ENCODE assay signal across 9 mouse cellular contexts in genomic region chr9:20889185-20890141, GRCm38 (mm10). TPM values are rescaled to one million over a fixed set of nuclear protein-coding genes. Genes with fewer than 3 reads are reported as not detected.
A peak's percentile ranks its signal among the peaks of the same experiment; 100 is the strongest.
DNase-seq lines count a peak whose midpoint lies in the region; ATAC-seq and TF ChIP-seq lines count a peak whose summit lies in the region.
"Had no signal": no experiment of that assay in that cellular context is flagged by ENCODE, and none has a peak within 500 bp of the region (broad histone marks: within the 10 kb centered on the region; RNA-seq: fewer than 3 reads in every experiment).

No protein-coding gene starts in this region.

- peak overlapping the region; percentile 91 for H3K4me3 ChIP-seq in liver, embryonic 12.5 days
- no peak overlapping the region; the same call in 1 of the 2 replicates for H3K4me3 ChIP-seq in stomach, postnatal 0 days (ENCODE audit: low read depth, low read length)

- peak overlapping the region; percentile 87 for H3K4me2 ChIP-seq in liver, embryonic 12.5 days
- H3K4me2 ChIP-seq in stomach, postnatal 0 days (replicated peaks; ENCODE audit: low read depth), result 0 out of 2 replicates have a peak overlapping the region, but pooled peaks have one; percentile 14

- no peaks in the 10 kb centered on the region for H3K27me3 ChIP-seq in liver, embryonic 12.5 days (replicated peaks)
- no peaks in the 10 kb centered on the region for H3K27me3 ChIP-seq in stomach, postnatal 0 days (ENCODE audit: control insufficient read depth, insufficient read depth, low read length)

- H3K4me1 ChIP-seq in liver, embryonic 12.5 days, result peaks cover 47% of the 10 kb centered on the region
- H3K4me1 ChIP-seq in stomach, postnatal 0 days (replicated peaks; ENCODE audit: control insufficient read depth, insufficient read depth), result no peaks in the 10 kb centered on the region; the same call in 1 of the 2 replicates

- peak overlapping the region; percentile 89 for H3K27ac ChIP-seq in liver, embryonic 12.5 days
- no peak overlapping the region for H3K27ac ChIP-seq in stomach, postnatal 0 days (replicated peaks)

- TF ChIP-seq CTCF in stomach, postnatal 0 days (IDR thresholded peaks at IDR 0.05; ENCODE audit: low read depth), result no peak

- H3K36me3 ChIP-seq in liver, embryonic 12.5 days, result peaks cover 53% of the 10 kb centered on the region
- peaks cover 33% of the 10 kb centered on the region for H3K36me3 ChIP-seq in stomach, postnatal 0 days (ENCODE audit: control insufficient read depth, insufficient read depth, low read length)

- DNase-seq in cerebellum, adult 11 months, result peak; percentile 31
- no peak for DNase-seq in cerebellum, postnatal 25 days
- DNase-seq in spleen, postnatal 36 days (ENCODE audit: low spot score in 2 of 2), result peak; percentile 67 to 72
- DNase-seq in spleen, adult 12 weeks (ENCODE audit: low spot score), result no peak
- no peak for DNase-seq in stomach, postnatal 0 days (ENCODE audit: low spot score)
- DNase-seq in thymus, postnatal 0 days (ENCODE audit: low spot score), result no peak
- DNase-seq in urinary bladder, postnatal 4 days (ENCODE audit: low spot score in 2 of 2), result no peak
- DNase-seq: lung, adult 2 months had no signal

- TF ChIP-seq EP300 in stomach, postnatal 0 days (optimal IDR thresholded peaks at IDR 0.05), result no peak

- H3K9me3 ChIP-seq in liver, embryonic 12.5 days (replicated peaks), result no peaks in the 10 kb centered on the region
- no peaks in the 10 kb centered on the region for H3K9me3 ChIP-seq in stomach, postnatal 0 days (ENCODE audit: control insufficient read depth, low read length)

- H3K9ac ChIP-seq in liver, embryonic 12.5 days, result peak overlapping the region; percentile 89
- H3K9ac ChIP-seq in stomach, postnatal 0 days (ENCODE audit: low read length), result no peak overlapping the region

- WGBS in liver, embryonic 12.5 days (ENCODE audit: insufficient replicate concordance), result 34% methylated on average over 29 of the region's 29 CpGs
- 80% methylated on average over 29 of the region's 29 CpGs for WGBS in stomach, postnatal 0 days

- peak; percentile 78 for ATAC-seq in liver, embryonic 12.5 days
- ATAC-seq in stomach, postnatal 0 days (ENCODE audit: low FRiP score, low TSS enrichment), result no peak

RNA-seq across cellular contexts. Expression of gene Ppan, which starts 1.5 kb away (rescaled TPM):
- 124 and 132 TPM in 2 replicates for polyA plus RNA-seq in liver, embryonic 12.5 days (2016; fragmentation: Nextera tagmentation; extraction: Ambion mirVana)
- polyA plus RNA-seq in stomach, postnatal 0 days (2015; fragmentation: Nextera tagmentation; extraction: Ambion mirVana), result 32.4 and 37.3 TPM in 2 replicates
- 74.4 and 83.0 TPM in 2 replicates for polyA plus RNA-seq in thymus, postnatal 0 days (2015; fragmentation: Nextera tagmentation; extraction: Ambion mirVana)

RNA-seq across cellular contexts. Expression of gene Eif3g, which starts 9.0 kb away (rescaled TPM):
- 303 and 313 TPM in 2 replicates for polyA plus RNA-seq in liver, embryonic 12.5 days (2016; fragmentation: Nextera tagmentation; extraction: Ambion mirVana)
- polyA plus RNA-seq in stomach, postnatal 0 days (2015; fragmentation: Nextera tagmentation; extraction: Ambion mirVana), result 215 and 221 TPM in 2 replicates
- polyA plus RNA-seq in thymus, postnatal 0 days (2015; fragmentation: Nextera tagmentation; extraction: Ambion mirVana), result 303 and 310 TPM in 2 replicates

RNA-seq across cellular contexts. Expression of gene Angptl6, which starts 9.9 kb away (rescaled TPM):
- 10.5 and 11.3 TPM in 2 replicates for polyA plus RNA-seq in liver, embryonic 12.5 days (2016; fragmentation: Nextera tagmentation; extraction: Ambion mirVana)
- polyA plus RNA-seq in stomach, postnatal 0 days (2015; fragmentation: Nextera tagmentation; extraction: Ambion mirVana), result 7.7 and 7.9 TPM in 2 replicates
- polyA plus RNA-seq in thymus, postnatal 0 days (2015; fragmentation: Nextera tagmentation; extraction: Ambion mirVana), result 6.7 and 7.3 TPM in 2 replicates

RNA-seq across cellular contexts. Expression of gene A230050P20Rik, which starts 21.0 kb away (rescaled TPM):
- polyA plus RNA-seq in liver, embryonic 12.5 days (2016; fragmentation: Nextera tagmentation; extraction: Ambion mirVana), result 7.9 TPM in 2 replicates
- 6.9 TPM in 2 replicates for polyA plus RNA-seq in stomach, postnatal 0 days (2015; fragmentation: Nextera tagmentation; extraction: Ambion mirVana)
- polyA plus RNA-seq in thymus, postnatal 0 days (2015; fragmentation: Nextera tagmentation; extraction: Ambion mirVana), result 9.2 and 15.1 TPM in 2 replicates

Comparison
In these comparisons a context has a peak if more than half of its experiments do, and no peak if none do; other contexts are left out.
1. DNase-seq: peak in cerebellum, adult 11 months (single experiment) and spleen, postnatal 36 days (2 of 2); none in cerebellum, postnatal 25 days (0 of 2), spleen, adult 12 weeks (single experiment), stomach, postnatal 0 days (single experiment), thymus, postnatal 0 days (single experiment) and urinary bladder, postnatal 4 days (0 of 2).